Mouse (Mus musculus) heart, adult 11 months (tissue): ENCODE measurements around the gene Scaf4.

ENCODE experiments used
- DNase-seq: peaks from one replicate; pipeline ENCODE4 v3.0.0; 2022

Scaf4 gene

GRCm38 (mm10) chr16:90198626-90199025, 85.7 kb downstream of the Scaf4 start:
- no peak for DNase-seq

- DNase-seq, result peak; percentile 98
Observed at GRCm38 (mm10) chr16:90197337-90197973, 86.8 kb downstream of the Scaf4 start.

- no peak for DNase-seq
Observed at GRCm38 (mm10) chr16:90196688-90197240, 87.5 kb downstream of the Scaf4 start.

- no peak for DNase-seq
Observed at GRCm38 (mm10) chr16:90193719-90194118, 90.6 kb downstream of the Scaf4 start.

GRCm38 (mm10) chr16:90191289-90191688, 93.0 kb downstream of the Scaf4 start:
- no peak for DNase-seq

- DNase-seq, result peak; percentile 95
Observed at GRCm38 (mm10) chr16:90187453-90187852, 96.8 kb downstream of the Scaf4 start.

GRCm38 (mm10) chr16:90185928-90186588, 98.2 kb downstream of the Scaf4 start:
- peak; percentile 94 for DNase-seq

GRCm38 (mm10) chr16:90184135-90184534, 100.2 kb downstream of the Scaf4 start:
- no peak for DNase-seq

- DNase-seq, result peak; percentile 92
Observed at GRCm38 (mm10) chr16:90181673-90182072, 102.6 kb downstream of the Scaf4 start.

- DNase-seq, result peak; percentile 48
Observed at GRCm38 (mm10) chr16:90180975-90181374, 103.3 kb downstream of the Scaf4 start.

- no peak for DNase-seq
Observed at GRCm38 (mm10) chr16:90179892-90180291, 104.4 kb downstream of the Scaf4 start.

- peak; percentile 57 for DNase-seq
Observed at GRCm38 (mm10) chr16:90178404-90178803, 105.9 kb downstream of the Scaf4 start.

- peak; percentile 97 for DNase-seq
Observed at GRCm38 (mm10) chr16:90177425-90177824, 106.9 kb downstream of the Scaf4 start.

GRCm38 (mm10) chr16:90176472-90176871, 107.8 kb downstream of the Scaf4 start:
- DNase-seq, result peak; percentile 74
